Mouse (Mus musculus): ENCODE measurements at regions not wholly inside any gene's neighbourhood (a gene's known extent, or its start where the extent isn't known, plus 50 kb on each side); places are given as distances from the start of the nearest gene placed in this dataset.

DNA sequence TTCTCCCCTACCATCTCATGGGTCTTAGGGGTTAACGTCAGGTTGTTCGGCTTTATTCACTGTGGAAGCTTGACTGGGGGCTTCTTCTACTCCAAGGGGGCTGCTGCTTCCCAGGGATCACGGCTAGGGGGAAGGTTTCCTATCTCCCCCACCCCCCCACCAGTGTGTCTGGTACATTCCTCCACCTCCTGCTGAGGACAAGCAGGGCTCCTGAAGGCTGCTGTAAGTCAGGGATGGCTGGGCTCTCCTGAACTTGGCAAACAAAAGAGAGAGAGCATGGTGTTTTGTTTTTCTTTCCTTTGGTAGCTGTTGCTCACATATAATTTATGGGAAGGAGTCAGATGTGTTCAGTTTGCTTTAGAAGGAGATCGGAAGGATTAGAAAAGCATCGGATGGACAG lies 54.7 kb upstream of the Commd3 start:
- intact Hi-C loops (cut with DNase I) = no loop called here
- no peak for DNase-seq

DNA sequence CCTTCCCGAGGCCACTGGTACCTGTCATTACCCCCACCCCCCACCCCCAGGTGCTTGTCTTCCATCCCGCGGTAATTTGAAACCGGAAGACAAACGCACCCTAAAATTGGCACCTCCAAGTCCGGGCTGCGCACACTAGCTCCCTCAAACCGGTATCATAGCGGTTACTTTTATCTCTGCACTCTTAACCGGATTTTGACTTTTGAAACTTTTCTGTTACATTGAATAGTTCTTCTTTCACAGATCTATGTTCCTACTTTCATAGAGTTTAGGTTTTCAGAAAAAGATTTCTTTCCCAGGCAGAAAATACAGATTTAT lies 62.4 kb upstream of the Commd3 start:
- DNase-seq = no peak
- intact Hi-C loops (cut with DNase I) = no loop called here

DNA sequence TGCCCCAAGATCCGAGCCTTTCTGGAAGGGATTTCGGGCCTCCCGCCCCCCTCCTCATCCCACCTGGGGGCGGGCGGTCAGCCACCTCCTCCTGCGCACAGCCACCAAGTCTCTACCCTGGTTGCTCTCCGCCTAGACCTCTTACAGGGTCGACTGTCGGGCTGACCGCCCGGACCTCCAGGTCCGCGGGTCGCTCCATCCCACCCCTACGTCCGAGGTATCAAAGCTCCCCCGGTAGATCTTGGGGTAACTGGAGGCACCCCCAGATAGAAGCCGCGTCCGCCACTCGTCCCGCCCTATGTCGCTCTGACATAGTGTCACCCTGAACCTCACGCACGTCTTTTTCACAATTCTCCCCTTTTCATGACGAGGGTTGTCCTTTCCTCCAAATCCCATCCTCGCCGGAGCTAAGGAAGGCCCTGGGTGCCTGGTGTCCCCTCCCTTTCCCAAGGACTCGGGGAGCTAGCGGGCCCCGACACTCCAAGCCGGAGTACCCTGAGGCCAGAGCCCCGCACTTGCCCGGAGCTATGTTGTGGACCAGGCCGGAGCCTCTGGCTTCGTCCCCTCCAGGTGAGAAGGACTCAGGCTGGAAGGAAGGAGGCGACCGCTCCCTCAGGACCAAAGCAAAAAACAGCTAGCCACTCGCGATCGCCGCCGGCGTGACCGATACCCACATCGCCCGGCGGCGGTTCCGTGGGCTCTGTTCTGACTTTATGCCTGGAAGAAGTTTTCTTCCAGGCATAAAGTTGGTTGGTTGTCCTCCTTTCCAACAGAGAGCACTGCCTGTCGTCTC lies 62.9 kb upstream of the Commd3 start:
- intact Hi-C loops (cut with DNase I) = no loop called here
- DNase-seq = peak; percentile 11

DNA sequence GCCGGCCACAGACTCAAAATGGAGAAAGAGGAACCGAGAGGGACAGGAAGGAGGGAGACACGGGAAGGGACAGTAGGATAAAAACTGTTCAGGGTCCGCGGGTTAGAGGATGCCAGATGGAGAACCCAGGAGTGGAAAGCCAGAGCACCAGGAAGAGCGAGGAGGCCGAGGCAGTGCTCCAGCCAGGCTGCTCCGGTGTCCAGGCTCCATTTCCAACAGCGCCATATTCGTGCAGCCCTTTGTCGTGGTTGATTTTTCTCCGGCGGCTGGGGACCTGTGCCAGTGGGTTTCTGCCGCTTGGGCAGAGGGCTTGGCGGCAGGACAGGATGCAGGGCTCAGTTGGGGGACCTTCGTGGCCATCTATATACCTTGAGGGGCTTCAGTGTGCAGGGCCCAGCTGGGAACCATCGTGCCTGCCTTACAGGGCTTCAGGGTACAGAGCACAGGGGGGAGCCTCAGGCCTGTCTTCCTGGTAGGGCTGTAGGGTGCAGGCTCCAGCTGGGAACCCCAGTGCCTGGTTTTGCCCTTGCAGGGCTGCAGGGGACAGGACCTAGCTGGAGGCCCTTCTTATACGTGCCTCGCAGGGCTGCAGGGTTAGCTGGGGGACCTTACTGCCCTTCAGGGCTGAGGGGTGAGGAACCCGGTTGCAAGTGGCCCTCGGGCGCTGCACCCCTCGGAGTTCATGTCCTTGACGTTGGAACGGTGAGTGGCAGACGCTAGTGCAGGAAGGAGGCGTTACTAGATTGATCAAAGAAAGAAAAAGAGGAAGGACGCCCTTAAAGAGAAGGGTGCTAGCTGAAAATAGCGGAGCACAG lies 63.7 kb upstream of the Commd3 start:
- intact Hi-C loops (cut with DNase I) = no loop called here
- peak; percentile 60 for DNase-seq

DNA sequence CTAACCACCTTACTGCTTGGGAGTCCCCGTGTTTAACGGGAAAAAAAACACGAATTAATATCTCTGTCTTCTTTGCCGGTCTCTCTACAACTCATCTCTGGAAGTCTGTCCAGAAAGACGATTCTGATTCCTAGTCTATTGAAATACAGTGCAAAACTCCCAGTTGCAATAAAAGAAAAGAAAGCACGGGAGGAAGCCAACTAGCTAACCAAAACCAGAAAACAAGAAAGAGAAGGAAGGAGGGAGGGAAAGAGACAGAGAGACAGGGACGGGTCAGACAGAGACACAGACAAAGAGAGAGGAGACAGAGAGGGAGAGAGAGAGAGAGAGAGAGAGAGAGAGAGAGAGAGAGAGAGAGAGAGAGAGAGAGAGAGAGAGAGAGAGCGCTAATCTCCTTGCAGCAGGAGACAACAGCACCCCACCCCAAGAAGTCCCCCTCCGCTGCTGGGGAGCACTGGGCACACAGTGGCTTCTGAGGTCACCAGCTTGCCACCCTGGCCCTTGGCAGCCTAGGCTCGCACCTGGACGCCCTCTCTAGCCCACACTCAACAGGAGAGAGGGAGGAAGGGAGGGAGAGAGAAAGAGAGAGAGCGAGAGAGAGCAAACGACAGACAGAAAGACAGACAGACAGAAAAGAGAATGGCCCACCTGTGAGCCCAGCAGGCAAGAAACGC lies 64.5 kb upstream of the Commd3 start:
- DNase-seq = peak; percentile 15
- intact Hi-C loops (cut with DNase I) = no loop called here

DNA sequence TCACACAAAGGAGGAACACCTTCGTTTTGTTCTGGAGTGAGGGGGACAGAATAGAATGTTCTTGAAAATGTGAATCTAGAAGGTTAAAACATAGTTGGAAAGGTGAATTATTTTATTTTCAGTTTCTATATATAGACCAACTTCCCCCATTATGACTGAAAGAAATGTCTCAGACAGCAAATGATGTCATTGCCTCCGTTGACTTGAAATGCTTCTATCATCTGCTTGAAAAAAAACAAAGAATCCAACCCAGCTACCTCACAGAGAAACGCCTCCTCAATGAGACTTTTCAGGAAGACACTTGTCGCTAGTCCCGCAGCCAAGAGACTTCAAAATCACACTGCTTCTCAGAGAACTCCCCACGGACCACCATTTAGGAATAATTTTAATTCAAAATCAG lies 65.1 kb upstream of the Commd3 start:
- no peak for DNase-seq
- intact Hi-C loops (cut with DNase I) = no loop called here

DNA sequence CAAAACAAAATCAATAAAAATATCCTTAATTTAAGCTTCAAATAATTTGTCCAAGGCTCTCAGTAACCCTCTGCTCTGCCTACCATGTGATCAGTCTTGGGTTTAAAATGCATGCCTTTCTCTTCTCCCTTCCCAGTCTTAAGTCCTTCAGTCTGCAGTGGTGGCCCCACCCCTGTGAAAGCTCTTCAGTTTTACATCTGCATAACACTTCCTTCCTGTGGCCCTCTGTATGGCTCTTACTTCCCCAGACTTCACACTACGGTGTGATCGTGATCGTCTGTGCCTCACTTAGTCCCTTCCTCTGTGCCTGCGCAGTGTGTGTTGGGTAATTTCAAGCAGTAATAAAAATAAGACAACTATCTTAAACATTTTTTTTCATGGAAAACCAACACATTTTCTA lies 80.0 kb upstream of the Commd3 start:
- DNase-seq = no peak
- intact Hi-C loops (cut with DNase I) = no loop called here

DNA sequence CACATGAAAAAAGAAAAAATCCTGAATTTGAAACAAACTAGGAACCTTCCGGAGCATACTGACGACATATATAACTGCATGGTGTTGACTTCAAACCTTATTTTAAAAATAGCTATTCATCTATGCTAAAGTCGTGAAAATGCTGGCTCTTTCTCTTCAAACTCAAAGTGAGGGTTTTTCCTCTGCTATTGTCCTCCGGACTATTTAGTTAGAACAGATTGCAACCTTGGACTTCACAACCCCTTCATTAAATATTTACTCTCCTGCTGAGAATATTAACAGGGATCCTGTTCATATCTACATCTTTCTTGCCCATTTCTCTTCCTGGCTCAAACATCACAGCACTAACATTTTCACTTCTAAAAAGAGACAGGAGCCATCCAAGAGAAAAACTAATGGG lies 84.0 kb upstream of the Commd3 start:
- DNase-seq = no peak
- intact Hi-C loops (cut with DNase I) = loop anchor here (5.0 to 10.0 kb wide), 2 partner anchors 84 to 193 kb away; partner anchors contain the start of genes Commd3 and Dnajc1

DNA sequence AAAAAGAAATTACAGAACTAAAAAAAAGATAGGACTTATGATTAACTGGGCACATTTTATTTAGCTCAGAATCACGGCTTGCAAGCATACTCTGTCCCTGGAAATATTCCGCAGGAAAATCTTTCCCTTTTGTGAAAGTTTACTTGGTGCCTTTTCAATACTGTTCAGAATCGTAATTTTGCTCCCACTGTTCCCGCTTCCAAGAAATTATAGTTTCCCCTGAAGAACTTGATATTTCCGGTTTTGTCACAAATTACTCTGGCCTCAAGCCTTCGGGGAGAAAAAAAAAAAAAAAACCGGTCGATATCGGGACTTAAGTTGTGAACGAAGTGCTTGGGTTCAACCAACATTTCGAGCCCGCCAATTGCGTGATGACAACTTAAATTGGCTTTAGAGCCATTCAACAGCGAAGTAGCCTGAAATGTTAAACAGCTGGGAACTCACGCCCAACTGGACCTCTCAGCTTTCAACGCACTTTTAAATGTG lies 84.4 kb upstream of the Commd3 start:
- DNase-seq = no peak
- intact Hi-C loops (cut with DNase I) = loop anchor here (5.0 to 10.0 kb wide), 2 partner anchors 85 to 193 kb away; partner anchors contain the start of genes Commd3 and Dnajc1

DNA sequence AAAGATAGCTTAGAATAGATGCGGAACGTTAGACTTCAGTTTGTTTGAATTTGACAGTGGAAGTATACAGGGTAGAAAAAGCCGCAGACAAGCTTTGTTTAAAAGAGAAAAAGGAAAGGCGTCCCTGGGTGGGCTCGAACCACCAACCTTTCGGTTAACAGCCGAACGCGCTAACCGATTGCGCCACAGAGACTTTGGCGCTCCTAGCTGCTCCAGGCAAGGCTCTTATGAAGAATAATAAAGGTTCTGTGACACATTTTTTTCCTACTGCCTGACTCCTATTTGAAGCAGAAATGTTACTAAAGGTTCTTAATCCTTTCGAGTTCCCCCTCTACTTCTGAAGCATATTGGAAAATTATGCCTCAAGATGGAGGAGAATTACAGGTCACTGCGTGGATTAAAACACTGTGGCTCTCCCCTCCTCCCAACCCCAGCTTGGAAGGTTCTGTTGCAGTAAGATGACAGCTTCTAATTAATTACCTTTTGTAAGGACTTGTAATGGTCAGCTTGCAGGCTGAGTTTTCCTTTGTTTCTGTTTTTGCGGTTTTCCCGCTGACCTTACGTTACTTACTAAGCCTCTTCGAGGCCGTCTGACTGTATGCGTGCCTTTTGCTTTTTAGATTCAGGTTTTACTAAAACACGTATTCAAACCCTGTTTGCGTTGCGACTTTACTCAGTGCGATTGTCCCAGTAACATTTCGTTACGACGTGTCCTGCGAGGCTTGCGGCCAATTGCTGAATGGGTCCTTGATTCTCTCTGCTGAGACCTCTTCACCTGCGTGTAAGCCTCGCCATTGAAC lies 85.1 kb upstream of the Commd3 start:
- DNase-seq = peak; percentile 83
- intact Hi-C loops (cut with DNase I) = loop anchor here (5.0 to 10.0 kb wide), 2 partner anchors 85 to 192 kb away; partner anchors contain the start of genes Commd3 and Dnajc1

DNA sequence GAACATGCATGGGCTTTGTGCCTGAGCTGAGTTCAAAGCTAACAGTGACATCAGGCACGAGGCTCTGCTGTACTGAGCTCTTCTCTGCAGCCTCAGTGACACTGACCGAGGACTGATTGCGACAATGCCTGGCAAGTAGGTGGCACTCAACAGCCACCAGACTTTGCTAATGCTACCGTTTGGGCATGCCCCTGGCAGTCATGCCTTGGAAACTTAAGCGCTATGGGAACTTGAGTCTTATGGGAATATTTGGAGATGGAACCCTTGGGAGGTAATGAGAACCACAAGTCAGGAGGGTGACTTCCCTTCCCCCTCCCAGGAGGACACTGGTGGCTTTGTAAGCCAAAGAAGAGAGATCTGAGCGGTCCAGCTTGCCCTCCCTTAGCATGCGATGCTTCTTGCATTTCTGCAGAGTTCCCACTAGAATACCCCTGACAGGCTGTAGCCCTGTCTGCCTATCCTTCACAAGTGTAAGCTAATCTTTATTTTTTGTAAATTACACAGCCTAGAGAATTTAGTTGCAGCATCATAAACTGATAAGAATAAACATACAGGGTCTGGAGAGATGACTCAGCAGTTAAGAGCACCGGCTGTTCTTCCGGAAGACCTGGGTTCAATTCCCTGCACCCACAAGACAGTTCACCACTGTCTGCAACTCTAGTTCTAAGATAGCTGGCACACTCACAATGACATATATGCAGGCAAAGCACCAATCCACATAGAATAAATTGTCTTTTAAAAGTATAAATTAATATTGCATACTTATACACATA lies 86.4 kb upstream of the Commd3 start:
- DNase-seq = peak; percentile 15

DNA sequence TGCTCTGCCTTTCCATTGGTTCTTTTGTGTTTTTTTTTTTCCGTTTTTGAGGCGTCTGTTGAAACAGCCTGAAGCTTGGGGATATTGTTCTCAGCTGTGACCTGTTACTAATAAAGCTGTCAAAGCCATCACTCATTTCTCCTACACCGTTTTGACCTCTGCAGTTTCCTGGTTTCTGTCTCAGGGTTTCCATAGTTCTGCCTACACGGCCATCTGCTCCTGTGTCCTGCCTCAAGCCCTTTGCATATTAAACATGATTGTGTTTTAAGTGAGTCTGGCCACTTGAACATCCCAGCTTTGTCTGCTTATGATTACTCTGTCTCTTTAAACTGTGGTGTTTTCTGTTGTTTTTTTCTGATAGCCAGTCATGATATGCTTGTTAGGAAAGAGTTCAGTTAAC lies 114.1 kb upstream of the Commd3 start:
- intact Hi-C loops (cut with DNase I) = no loop called here
- DNase-seq = no peak

More for the DNA sequence above, 86.4 kb upstream of the Commd3 start:
- intact Hi-C loops (cut with DNase I) = loop anchor here (5.0 to 10.0 kb wide), 2 partner anchors 87 to 191 kb away; partner anchors contain the start of genes Commd3 and Dnajc1

DNA sequence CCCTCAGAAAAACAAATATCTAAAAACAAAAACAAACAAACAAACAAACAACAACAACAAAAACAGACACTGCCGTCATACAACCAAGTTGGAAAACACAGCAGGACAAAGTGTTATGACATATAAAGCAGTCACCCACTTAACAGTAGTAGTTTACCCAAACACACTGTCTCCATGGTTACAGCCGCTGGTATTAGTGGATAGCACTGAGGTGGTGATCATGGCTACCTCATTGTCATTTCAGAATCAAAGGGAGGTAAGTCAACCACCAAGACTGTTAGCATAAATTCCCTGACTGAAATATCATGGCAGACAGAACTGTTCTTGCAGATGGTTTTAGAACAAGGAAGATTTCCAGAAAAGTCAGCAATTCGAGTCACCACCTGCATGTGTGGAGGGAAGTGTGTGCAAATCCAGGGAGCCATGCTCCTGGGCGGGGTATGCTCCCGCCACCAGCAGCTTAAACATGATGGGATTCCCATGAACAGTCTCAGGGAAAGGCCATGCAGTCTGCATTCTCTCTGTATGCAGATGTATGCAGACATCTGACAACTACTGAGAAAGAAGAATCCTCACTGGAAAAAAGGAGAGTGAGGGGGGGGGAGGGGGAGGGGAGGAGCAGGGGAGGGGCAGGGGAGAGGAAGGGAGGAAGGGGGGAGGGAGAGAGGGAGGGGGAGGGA lies 124.1 kb upstream of the Commd3 start:
- no peak for DNase-seq
- intact Hi-C loops (cut with DNase I) = no loop called here

DNA sequence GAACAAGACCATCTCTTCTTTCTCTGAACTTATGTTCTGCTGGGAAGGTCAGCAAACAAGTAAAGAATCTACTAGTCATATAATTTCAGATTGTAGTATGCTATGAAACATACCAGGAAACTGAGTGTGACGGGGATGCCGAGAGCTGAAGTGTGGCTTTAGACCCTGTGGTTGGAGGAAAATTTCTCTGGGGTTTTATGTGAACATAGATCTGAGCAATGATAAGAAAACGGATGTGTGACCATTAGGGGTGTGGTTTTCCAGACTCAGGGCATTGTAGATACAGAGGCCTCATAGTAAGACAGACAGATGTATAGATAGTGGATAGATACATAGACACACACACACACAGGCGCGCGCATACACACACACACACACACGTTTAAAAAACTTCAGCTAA lies 131.8 kb upstream of the Dnajc1 start:
- DNase-seq = no peak
- intact Hi-C loops (cut with DNase I) = no loop called here

DNA sequence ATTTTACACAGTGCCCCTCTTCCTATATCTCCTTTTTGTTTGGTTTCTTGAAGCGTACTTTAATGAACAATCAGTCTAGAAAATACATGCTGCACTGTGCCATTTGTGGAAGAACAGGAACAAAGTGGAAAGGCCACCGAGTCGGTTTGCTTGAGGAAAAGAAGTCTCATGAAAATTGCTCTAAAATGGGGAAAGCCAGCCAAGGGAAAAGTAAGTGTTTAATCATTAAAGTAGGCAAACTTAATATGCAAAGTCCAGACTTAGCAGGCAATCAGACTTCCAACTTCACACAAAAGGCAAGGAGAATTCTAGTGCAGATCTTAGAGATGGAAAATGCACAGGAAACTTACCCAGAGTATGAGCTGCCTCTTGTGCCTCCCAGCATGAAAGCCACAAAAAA lies 131.3 kb upstream of the Dnajc1 start:
- intact Hi-C loops (cut with DNase I) = no loop called here
- no peak for DNase-seq

DNA sequence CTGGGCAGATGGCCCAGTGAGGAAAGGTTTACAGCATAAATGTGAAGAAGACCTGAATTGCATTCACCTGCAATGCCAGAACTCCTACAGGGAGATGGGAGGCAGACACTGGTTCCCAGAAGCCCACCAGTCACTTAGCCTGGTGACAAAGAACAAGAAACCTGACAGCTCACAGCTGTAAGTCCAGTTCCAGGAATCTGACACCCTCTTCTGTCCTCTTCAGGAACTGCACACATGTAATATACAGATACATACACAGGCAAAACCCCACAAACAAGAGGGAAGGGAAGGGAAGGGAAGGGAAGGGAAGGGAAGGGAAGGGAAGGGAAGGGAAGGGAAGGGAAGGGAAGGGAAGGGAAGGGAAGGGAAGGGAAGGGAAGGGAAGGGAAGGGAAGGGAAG lies 120.8 kb upstream of the Dnajc1 start:
- DNase-seq = no peak
- intact Hi-C loops (cut with DNase I) = no loop called here

DNA sequence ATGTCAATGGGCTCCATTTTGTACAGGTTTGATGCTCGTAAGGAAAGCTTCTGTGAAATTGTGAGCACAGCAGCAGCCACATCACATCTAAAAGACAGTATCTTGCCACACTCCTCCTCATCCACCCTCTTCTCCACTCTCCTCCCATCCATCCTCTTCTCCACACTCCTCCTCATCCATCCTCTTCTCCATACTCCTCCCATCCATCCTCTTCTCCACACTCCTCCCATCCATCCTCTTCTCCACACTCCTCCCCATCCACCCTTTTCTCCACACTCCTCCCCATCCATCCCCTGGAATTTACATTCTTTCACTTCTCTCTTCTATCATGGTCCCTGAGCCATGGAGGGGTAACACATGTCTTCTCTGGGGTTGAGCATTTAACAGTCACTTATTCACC lies 116.7 kb upstream of the Dnajc1 start:
- intact Hi-C loops (cut with DNase I) = no loop called here
- no peak for DNase-seq

DNA sequence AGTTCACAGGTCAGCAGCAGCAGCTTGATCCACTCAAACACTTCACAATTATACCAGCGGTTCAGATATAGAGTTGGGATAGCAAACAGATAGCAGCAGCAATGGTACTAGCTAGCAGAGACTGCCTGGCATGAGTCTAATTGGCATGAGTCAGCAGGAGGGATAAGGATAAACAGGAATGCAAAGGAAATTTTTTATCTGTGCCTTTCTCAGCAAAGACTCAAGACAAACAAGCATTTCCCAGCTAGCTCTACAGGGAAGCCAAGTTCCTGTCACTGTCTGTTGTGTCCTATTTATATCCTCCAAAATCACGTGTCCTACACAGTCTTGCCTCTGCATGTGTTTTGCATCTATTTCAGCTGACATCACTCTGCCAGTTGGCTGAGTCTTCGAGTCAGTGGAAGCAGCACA lies 80.7 kb upstream of the Dnajc1 start:
- intact Hi-C loops (cut with DNase I) = no loop called here
- DNase-seq = no peak

DNA sequence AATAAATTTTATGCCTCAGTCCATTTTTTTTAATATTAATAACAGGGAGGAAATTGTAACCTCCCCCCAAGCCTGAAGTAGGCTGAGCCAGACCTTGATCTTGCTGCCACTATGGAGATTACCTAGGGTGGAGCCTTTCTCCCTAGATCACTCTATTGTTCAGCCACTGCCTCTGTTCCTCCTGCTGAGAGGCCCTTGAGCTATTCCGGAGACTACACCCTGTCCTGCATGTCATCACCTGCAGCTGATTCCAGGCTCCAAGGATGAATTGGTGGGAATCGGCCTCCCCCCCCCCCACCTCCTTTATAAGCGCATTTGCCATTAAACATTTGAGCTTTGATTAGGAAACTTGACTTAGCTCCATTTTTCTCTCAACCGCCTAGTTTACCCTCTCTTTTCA lies 68.3 kb upstream of the Dnajc1 start:
- intact Hi-C loops (cut with DNase I) = no loop called here

More for the DNA sequence above, 68.3 kb upstream of the Dnajc1 start:
- no peak for DNase-seq

Measured in left cerebral cortex, postnatal 4 days (tissue).